ENCODE assay signal across 9 mouse cellular contexts in genomic region chr9:46061696-46062425, GRCm38 (mm10). TPM values are rescaled to one million over a fixed set of nuclear protein-coding genes. Genes with fewer than 3 reads are reported as not detected.
DNase-seq lines count a peak whose midpoint lies in the region; ATAC-seq and TF ChIP-seq lines count a peak whose summit lies in the region.
"Had no signal": no experiment of that assay in that cellular context is flagged by ENCODE, and none has a peak within 500 bp of the region (broad histone marks: within the 10 kb centered on the region; RNA-seq: fewer than 3 reads in every experiment).

No protein-coding gene starts in this region.

- WGBS in embryonic facial prominence, embryonic 13.5 days = 74% methylated on average over 9 of the region's 9 CpGs
- 81% methylated on average over 9 of the region's 9 CpGs for WGBS in embryonic facial prominence, embryonic 10.5 days
- 64% methylated on average over 9 of the region's 9 CpGs for WGBS in midbrain, postnatal 0 days
- 79% methylated on average over 9 of the region's 9 CpGs for WGBS in midbrain, embryonic 11.5 days

- no peaks in the 10 kb centered on the region for H3K36me3 ChIP-seq in embryonic facial prominence, embryonic 13.5 days
- no peaks in the 10 kb centered on the region; the same call in 1 of the 2 replicates for H3K36me3 ChIP-seq in embryonic facial prominence, embryonic 10.5 days (replicated peaks)
- no peaks in the 10 kb centered on the region for H3K36me3 ChIP-seq in midbrain, postnatal 0 days (ENCODE audit: insufficient read depth, low read length)
- no peaks in the 10 kb centered on the region for H3K36me3 ChIP-seq in midbrain, embryonic 11.5 days (ENCODE audit: control insufficient read depth, insufficient read depth, low read length)
- H3K36me3 ChIP-seq: hindbrain, embryonic 15.5 days had no signal

- no peak overlapping the region for H3K4me3 ChIP-seq in embryonic facial prominence, embryonic 13.5 days
- no peak overlapping the region for H3K4me3 ChIP-seq in embryonic facial prominence, embryonic 10.5 days
- H3K4me3 ChIP-seq in midbrain, postnatal 0 days (ENCODE audit: low read depth, low read length) = no peak overlapping the region
- no peak overlapping the region for H3K4me3 ChIP-seq in midbrain, embryonic 11.5 days (ENCODE audit: low read depth, low read length)
- H3K4me3 ChIP-seq: hindbrain, embryonic 15.5 days had no signal

- peak overlapping the region; percentile 5; the same call in 1 of the 2 replicates for H3K27ac ChIP-seq in embryonic facial prominence, embryonic 13.5 days
- no peak overlapping the region for H3K27ac ChIP-seq in embryonic facial prominence, embryonic 10.5 days (replicated peaks)
- H3K27ac ChIP-seq in midbrain, postnatal 0 days (ENCODE audit: low read depth, low read length) = no peak overlapping the region
- no peak overlapping the region for H3K27ac ChIP-seq in midbrain, embryonic 11.5 days (ENCODE audit: low read depth, low read length)
- H3K27ac ChIP-seq: hindbrain, embryonic 15.5 days had no signal

- H3K4me2 ChIP-seq in embryonic facial prominence, embryonic 13.5 days = no peak overlapping the region
- no peak overlapping the region for H3K4me2 ChIP-seq in midbrain, postnatal 0 days (ENCODE audit: low read depth, low read length, poor library complexity, severe bottlenecking)
- H3K4me2 ChIP-seq in midbrain, embryonic 11.5 days = no peak overlapping the region
- H3K4me2 ChIP-seq: hindbrain, embryonic 15.5 days had no signal

- no peak for ATAC-seq in embryonic facial prominence, embryonic 13.5 days (ENCODE audit: insufficient number of reproducible peaks, insufficient read depth, low FRiP score, low TSS enrichment, low read depth)
- no peak for ATAC-seq in midbrain, postnatal 0 days (ENCODE audit: low FRiP score)
- no peak for ATAC-seq in midbrain, embryonic 11.5 days (ENCODE audit: low FRiP score)

- H3K4me1 ChIP-seq in embryonic facial prominence, embryonic 13.5 days = peaks cover 8% of the 10 kb centered on the region
- peaks cover 14% of the 10 kb centered on the region for H3K4me1 ChIP-seq in embryonic facial prominence, embryonic 10.5 days
- H3K4me1 ChIP-seq in midbrain, postnatal 0 days (ENCODE audit: insufficient read depth, low read length) = no peaks in the 10 kb centered on the region
- no peaks in the 10 kb centered on the region for H3K4me1 ChIP-seq in midbrain, embryonic 11.5 days (ENCODE audit: control insufficient read depth, insufficient read depth, low read length)
- H3K4me1 ChIP-seq: hindbrain, embryonic 15.5 days had no signal

- no peak for TF ChIP-seq CTCF in midbrain, postnatal 0 days (IDR thresholded peaks at IDR 0.05)

- H3K27me3 ChIP-seq in embryonic facial prominence, embryonic 13.5 days = no peaks in the 10 kb centered on the region
- H3K27me3 ChIP-seq in embryonic facial prominence, embryonic 10.5 days (replicated peaks; ENCODE audit: low read depth, poor library complexity, severe bottlenecking) = no peaks in the 10 kb centered on the region
- no peaks in the 10 kb centered on the region for H3K27me3 ChIP-seq in midbrain, postnatal 0 days (ENCODE audit: insufficient read depth, low read length)
- H3K27me3 ChIP-seq in midbrain, embryonic 11.5 days (ENCODE audit: control insufficient read depth, insufficient read depth, low read length) = no peaks in the 10 kb centered on the region
- H3K27me3 ChIP-seq: hindbrain, embryonic 15.5 days had no signal

- H3K9me3 ChIP-seq in embryonic facial prominence, embryonic 13.5 days = no peaks in the 10 kb centered on the region
- no peaks in the 10 kb centered on the region for H3K9me3 ChIP-seq in embryonic facial prominence, embryonic 10.5 days
- no peaks in the 10 kb centered on the region for H3K9me3 ChIP-seq in midbrain, postnatal 0 days (ENCODE audit: low read length)
- no peaks in the 10 kb centered on the region for H3K9me3 ChIP-seq in midbrain, embryonic 11.5 days (ENCODE audit: control insufficient read depth, low read length)
- H3K9me3 ChIP-seq: hindbrain, embryonic 15.5 days had no signal

- intact Hi-C loops in gastrocnemius, postnatal 36 days (cut with DNase I) = no loop called here

- no peak overlapping the region for H3K9ac ChIP-seq in embryonic facial prominence, embryonic 13.5 days
- no peak overlapping the region for H3K9ac ChIP-seq in midbrain, postnatal 0 days (replicated peaks; ENCODE audit: low read length, poor library complexity, severe bottlenecking)
- no peak overlapping the region for H3K9ac ChIP-seq in midbrain, embryonic 11.5 days (ENCODE audit: low read length)
- H3K9ac ChIP-seq: hindbrain, embryonic 15.5 days had no signal

- no peak for DNase-seq in embryonic facial prominence, embryonic 10.5 days (ENCODE audit: low spot score)
- peak; percentile 51 for DNase-seq in midbrain, postnatal 0 days (ENCODE audit: low spot score)
- no peak for DNase-seq in midbrain, embryonic 11.5 days (ENCODE audit: low spot score, missing footprints)
- peak; percentile 26 for DNase-seq in kidney, postnatal 10 days
- peak; percentile 45 for DNase-seq in skeletal muscle tissue, adult 2 months (ENCODE audit: low read depth, low spot score)
- no peak for DNase-seq in gastrocnemius, postnatal 36 days
- no peak for DNase-seq in thymus, postnatal 4 days

RNA-seq across cellular contexts. Expression of gene Sik3, which starts 49.2 kb away (rescaled TPM):
- 7.4 and 9.3 TPM in 2 replicates for polyA plus RNA-seq in embryonic facial prominence, embryonic 13.5 days (2015; fragmentation: Nextera tagmentation; extraction: Ambion mirVana)
- 8.4 and 9.9 TPM in 2 replicates for polyA plus RNA-seq in embryonic facial prominence, embryonic 10.5 days (2016; fragmentation: Nextera tagmentation; extraction: Ambion mirVana)
- total RNA-seq in midbrain, postnatal 0 days (2014; rRNA removed) = 36.4 and 38.4 TPM in 2 replicates
- 11.2 and 12.5 TPM in 2 replicates for polyA plus RNA-seq in midbrain, postnatal 0 days (2015; fragmentation: Nextera tagmentation; extraction: Ambion mirVana)
- polyA plus RNA-seq in midbrain, embryonic 11.5 days (2014; fragmentation: Nextera tagmentation; extraction: Ambion mirVana) = 8.7 and 8.9 TPM in 2 replicates
- 10 to 100 TPM; 28.6 to 43.1 TPM for total RNA-seq in gastrocnemius, postnatal 36 days (2021)

RNA-seq across cellular contexts. Expression of gene Pafah1b2, which starts 49.4 kb away (rescaled TPM):
- polyA plus RNA-seq in embryonic facial prominence, embryonic 13.5 days (2015; fragmentation: Nextera tagmentation; extraction: Ambion mirVana) = 180 and 206 TPM in 2 replicates
- 261 and 262 TPM in 2 replicates for polyA plus RNA-seq in embryonic facial prominence, embryonic 10.5 days (2016; fragmentation: Nextera tagmentation; extraction: Ambion mirVana)
- 237 and 357 TPM in 2 replicates for total RNA-seq in midbrain, postnatal 0 days (2014; rRNA removed)
- polyA plus RNA-seq in midbrain, postnatal 0 days (2015; fragmentation: Nextera tagmentation; extraction: Ambion mirVana) = 241 and 249 TPM in 2 replicates
- 274 and 275 TPM in 2 replicates for polyA plus RNA-seq in midbrain, embryonic 11.5 days (2014; fragmentation: Nextera tagmentation; extraction: Ambion mirVana)
- 10 to 100 TPM; 24.7 to 26.8 TPM for total RNA-seq in gastrocnemius, postnatal 36 days (2021)

Comparison
In these comparisons a context has a peak if more than half of its experiments do, and no peak if none do; other contexts are left out.
1. DNase-seq: peak in midbrain, postnatal 0 days (single experiment), kidney, postnatal 10 days (single experiment) and skeletal muscle tissue, adult 2 months (single experiment); none in embryonic facial prominence, embryonic 10.5 days (single experiment), midbrain, embryonic 11.5 days (single experiment), gastrocnemius, postnatal 36 days (0 of 2) and thymus, postnatal 4 days (single experiment).